ENCODE assay signal across 20 mouse cellular contexts in the genomic region with DNA sequence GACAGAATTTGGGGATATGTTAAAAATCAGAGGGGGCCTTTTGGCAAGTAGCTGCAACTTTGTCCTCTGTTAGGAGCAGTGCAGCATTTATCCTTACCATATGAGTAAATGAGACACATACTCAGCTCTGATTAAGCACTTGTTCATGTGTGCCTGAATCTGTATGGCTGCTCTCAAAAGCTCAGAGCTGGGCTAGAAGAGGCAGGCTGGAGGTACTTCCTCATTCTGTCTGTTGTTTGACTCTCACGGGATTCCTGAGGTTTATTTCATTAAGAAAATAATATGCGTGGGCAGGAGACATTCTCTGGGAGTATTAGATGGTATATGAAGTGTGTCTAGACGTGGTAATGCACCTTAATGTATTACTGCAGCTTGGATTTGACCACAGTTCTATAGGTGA.
DNase-seq lines count a peak whose midpoint lies in the region; ATAC-seq lines count a peak whose summit lies in the region.
"Had no signal": no experiment of that assay in that cellular context is flagged by ENCODE, and none has a peak within 500 bp of the region (broad histone marks: within the 10 kb centered on the region; RNA-seq: fewer than 3 reads in every experiment).

No protein-coding gene starts in this region.

- peak; percentile 2 for DNase-seq in 416B (ENCODE audit: low read depth)
- peak; percentile 3 for DNase-seq in MEL-GATA-1-ER (ENCODE audit: extremely low read depth, low read depth)
- no peak for DNase-seq in neural tube, embryonic 10.5 days (ENCODE audit: extremely low spot score, low spot score)
- DNase-seq in thymus, postnatal 25 days, result no peak
- no peak for DNase-seq in kidney, adult 9 months
- DNase-seq: adrenal gland, postnatal 14 days; cerebellum, adult 11-12 months; cerebellum, adult 8-10 months; cerebellum, postnatal 10 days; cerebellum, postnatal 36 days; gastrocnemius, postnatal 10 days; gastrocnemius, postnatal 36 days; heart, adult 11 months had no signal

- peak; percentile 69 for ATAC-seq in granulocyte monocyte progenitor cell, adult 5-6 weeks (replicated peaks; ENCODE audit: poor library complexity, severe bottlenecking)
- ATAC-seq: CD4-positive, CD25-positive, alpha-beta regulatory T cell, adult 4 months; forebrain, embryonic 13.5 days; forebrain, embryonic 16.5 days; hindbrain, embryonic 16.5 days; intestine, embryonic 15.5 days; Patski had no signal

Comparison
In these comparisons a context has a peak if more than half of its experiments do, and no peak if none do; other contexts are left out.
1. DNase-seq: peak in 416B (single experiment) and MEL-GATA-1-ER (single experiment); none in neural tube, embryonic 10.5 days (single experiment), thymus, postnatal 25 days (single experiment) and kidney, adult 9 months (single experiment).